Mouse (Mus musculus) layer of hippocampus, postnatal 10 days (tissue): ENCODE data around the gene Men1. TPM values are rescaled to one million over a fixed set of nuclear protein-coding genes. Genes with fewer than 3 reads are reported as not detected.

Experiments used
- DNase-seq, 2 experiments: peaks; one replicate each; pipeline ENCODE4 v3.0.0; 2021; ENCODE audit warnings: low spot score in 2 of 2
- total RNA-seq, 2 experiments: library from RNA; stranded (reverse); gene quantifications; 2 replicates each; pipeline ENCODE4 v1.2.3; 2021

Men1 gene
- total RNA-seq, 2 experiments from 2014 or later, result 72.0 to 73.6 TPM

GRCm38 (mm10) chr19:6338716-6339115 lies 3.9 kb downstream of the Men1 start:
- no peak for DNase-seq

DNA sequence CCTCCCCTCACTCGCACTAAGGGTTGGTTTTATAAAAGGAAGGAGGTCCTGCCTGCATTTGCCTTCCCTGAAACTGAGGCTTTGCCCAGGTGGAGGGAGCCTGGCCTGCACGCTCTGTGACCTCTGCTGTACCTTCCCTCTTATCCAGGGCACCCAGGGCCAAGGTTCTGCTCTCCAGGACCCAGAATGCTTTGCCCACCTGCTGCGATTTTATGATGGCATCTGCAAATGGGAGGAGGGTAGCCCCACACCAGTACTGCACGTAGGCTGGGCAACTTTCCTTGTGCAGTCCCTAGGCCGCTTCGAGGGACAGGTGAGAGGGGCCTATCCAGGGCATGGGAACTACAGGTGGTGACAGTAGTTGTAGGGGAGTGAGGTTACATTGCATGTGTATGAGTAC lies 4.4 kb downstream of the Men1 start:
- DNase-seq, result no peak

DNA sequence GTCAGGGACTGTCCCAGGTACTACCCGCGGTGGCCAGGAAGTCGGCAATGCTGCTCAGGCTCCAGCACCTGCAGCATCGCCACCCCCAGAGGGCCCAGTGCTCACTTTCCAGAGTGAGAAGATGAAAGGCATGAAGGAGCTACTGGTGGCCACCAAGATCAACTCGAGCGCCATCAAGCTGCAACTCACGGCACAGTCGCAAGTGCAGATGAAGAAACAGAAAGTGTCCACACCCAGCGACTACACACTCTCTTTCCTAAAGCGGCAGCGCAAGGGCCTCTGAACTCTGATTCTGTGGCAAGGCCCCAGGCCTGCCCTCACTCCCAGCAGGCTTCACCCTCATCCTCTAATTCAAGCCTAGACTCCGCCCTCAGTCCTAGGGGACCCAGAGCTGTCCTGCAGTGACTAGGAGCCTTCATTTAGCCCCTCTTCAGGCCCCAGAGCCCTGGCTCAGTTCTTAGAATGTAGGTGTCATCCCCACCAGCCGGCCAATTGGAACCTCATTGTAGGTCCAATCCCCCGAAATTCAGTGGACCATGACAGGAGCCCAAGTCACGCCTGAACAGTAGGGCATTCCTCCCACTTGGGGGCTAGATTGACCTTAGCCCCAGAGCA lies 5.2 kb downstream of the Men1 start:
- DNase-seq, result no peak

GRCm38 (mm10) chr19:6340524-6341452 lies 6.0 kb downstream of the Men1 start, which contains the start of gene Map4k2:
Gene Map4k2 (plus strand): TSS chr19:6341135.
- peak; percentile 68 to 79 for DNase-seq

DNA sequence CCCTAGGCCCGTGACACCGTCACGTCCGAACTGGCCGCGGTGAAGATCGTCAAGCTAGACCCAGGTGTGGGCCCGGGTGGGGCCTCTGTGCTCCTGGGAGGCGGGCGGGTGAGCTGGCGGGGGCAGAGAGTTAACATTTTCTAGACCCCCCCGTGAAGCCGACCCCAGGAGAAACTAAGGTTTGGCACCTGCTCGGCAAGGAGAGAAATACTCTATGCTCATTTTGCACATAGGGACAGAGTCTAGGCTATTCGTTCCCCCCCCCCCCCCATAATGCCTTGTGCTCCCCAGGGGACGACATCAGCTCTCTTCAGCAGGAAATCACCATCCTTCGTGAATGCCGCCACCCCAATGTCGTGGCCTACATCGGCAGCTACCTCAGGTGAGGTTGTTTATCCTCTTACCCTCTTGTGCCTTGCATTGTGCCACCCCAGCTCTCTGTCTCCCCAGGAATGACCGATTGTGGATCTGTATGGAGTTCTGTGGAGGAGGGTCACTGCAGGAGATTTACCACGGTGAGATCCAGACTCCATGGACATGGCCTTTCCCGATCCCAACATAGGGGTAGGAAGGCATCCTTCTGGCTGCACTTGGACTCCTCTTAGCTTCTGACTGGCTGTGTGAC lies 6.8 kb downstream of the Men1 start:
- no peak for DNase-seq

DNA sequence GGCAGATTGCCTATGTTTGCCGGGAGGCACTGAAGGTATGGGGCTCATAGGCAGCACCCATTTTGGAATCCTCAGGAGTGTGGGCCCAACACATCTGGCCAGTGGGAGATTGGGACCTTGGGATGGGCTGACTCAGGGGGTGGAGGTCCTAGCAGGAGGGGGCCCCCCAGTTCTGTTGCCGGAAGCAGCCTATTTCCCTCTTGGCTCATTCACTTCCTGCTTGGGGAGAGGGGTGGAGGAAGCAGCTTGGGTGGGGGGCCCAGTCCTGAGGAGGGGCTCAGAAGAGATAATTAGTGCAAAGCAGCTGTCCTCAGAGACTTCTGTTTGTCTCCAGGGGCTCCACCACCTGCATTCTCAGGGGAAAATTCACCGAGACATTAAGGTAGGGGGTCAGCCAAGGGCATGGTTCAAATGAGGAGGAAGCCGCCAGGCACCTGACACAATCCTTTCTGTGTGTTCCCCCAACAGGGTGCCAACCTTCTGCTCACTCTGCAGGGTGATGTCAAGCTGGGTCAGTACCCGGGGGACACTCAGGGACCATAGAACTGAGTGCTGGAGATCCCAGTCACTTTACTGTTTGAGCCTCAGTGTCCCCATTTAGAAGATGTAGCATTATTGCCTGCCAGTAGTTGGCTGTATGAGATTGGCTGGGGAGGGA lies 7.6 kb downstream of the Men1 start:
- DNase-seq, result no peak

DNA sequence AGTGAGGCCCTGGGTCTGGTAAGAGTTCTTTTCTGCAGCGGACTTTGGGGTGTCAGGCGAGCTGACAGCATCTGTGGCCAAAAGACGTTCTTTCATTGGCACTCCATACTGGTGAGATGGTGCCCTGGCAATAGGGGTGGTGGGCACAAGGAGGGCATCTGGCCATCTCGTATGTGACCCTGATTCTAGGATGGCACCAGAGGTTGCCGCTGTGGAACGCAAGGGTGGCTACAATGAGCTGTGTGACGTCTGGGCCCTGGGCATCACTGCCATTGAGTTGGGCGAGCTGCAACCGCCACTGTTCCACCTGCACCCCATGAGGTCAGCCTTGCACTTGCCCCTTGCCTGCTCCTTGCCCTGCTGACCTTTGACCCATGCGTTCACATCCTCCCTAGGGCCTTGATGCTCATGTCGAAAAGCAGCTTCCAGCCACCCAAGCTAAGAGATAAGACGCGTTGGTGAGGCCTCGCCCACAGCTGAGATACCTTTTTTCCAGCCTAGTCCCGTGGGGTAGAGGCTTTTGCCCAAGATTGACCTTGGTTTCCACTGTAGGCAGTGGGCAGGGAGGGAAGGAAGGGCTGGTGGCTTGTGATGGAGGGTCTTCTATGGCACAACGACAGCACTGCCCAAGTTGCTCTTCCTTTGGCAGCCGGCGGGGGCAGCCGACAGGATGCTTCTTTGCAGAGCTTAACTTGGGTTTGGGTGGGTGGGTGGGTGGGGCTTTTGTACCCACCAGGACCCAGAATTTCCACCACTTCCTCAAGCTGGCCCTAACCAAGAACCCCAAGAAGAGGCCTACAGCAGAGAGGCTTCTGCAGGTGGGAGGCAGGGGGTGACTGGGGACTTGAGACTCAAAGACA lies 8.5 kb downstream of the Men1 start:
- no peak for DNase-seq

DNA sequence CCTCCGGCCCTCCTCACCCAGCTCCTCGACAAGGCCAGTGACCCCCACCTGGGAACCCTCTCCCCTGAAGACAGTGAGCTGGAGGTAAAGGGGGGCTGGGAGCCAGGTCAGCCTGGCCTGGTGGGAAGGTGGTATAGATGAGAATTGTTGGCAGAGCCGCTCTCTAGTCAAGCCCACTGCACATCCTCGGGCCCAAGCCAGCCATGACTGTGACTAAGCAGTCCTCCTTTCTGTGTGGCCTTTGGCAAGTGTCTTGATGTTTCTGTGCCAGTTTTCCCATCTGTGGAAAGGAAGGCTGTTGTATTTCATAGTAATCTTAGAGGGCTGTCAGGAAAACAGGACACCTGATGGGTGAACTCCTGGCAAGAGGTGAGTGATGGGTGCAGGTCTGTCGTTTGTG lies 9.2 kb downstream of the Men1 start:
- DNase-seq, result no peak

- no peak for DNase-seq
These were observed 11.2 kb downstream of the Men1 start for GRCm38 (mm10) chr19:6346023-6346422.

DNA sequence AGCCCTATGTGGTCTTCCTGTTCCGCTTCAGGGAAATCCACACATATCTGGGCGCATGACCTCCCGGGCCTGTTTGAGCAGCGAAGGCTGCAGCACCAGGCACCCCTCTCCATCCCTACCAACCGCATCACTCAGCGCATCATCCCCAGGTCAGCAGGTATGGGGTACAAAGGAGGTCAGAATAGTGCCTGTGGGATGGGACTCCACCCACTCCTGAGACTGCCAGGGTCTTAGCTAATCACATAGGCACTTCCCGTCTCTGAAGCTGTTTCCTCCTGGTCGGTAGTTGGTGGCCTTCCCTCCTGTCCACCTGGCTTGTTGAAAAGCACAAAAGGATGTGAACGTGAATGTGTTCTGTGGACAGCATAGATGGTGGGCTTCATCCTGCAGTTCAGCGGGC lies 11.9 kb downstream of the Men1 start:
- no peak for DNase-seq

DNA sequence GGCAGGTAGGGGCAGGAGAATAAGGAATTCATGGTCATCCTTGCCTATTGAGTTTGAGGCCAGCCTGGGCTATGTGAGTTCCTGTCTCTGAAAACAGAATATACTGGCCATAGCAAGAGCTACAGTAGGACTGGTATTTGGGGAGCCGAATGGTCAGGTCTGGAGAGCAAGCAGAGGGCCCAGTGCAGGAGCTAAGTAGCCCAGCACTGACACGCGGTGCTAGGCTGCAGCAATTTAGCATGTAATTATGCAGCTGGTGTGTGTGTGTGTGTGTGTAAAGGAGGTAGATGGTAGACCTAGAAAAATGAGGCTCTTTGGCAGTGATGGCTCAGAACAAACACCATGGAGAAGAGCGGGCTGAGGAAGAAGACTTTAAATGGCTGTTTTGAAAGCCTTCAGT lies 12.8 kb downstream of the Men1 start:
- DNase-seq, result no peak

- no peak for DNase-seq
These were observed 13.9 kb downstream of the Men1 start for GRCm38 (mm10) chr19:6348717-6349116.

DNA sequence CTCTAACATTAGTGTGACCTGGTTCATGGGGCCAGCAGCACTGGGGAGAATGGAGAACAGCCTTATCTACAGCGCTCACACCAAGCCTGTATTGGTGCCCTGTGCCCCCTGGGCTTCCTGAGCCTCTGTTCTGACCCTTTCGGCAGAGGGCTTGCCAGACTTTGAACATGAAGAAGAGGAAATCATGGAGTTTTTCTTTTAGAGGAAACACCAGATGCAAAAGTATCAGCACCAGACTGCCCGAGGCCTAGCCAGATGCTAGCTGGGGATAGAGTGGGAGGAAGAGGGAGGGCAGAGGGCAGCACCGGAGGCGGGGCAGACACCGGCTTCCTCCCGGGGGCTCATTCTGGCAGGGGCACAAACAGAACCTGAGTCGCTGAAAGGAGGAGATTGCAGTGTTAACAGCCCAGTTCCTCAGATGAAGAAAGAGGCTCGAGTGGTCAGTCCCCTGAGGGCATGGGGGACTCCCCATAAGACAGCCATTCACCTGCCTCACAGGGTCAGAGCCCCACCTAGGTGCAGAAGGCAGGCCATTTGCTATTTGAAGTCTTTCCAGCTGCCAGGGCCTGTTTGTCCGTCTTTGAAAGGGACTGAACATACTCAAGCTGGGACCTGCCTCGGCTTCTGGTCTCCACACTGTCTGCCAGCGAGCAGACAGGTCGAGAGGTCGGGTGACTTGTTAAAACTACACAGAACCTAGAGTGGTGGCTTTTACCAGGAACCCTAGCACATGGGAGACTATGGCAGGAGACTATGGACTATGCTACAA lies 14.6 kb downstream of the Men1 start:
- DNase-seq, result no peak

DNA sequence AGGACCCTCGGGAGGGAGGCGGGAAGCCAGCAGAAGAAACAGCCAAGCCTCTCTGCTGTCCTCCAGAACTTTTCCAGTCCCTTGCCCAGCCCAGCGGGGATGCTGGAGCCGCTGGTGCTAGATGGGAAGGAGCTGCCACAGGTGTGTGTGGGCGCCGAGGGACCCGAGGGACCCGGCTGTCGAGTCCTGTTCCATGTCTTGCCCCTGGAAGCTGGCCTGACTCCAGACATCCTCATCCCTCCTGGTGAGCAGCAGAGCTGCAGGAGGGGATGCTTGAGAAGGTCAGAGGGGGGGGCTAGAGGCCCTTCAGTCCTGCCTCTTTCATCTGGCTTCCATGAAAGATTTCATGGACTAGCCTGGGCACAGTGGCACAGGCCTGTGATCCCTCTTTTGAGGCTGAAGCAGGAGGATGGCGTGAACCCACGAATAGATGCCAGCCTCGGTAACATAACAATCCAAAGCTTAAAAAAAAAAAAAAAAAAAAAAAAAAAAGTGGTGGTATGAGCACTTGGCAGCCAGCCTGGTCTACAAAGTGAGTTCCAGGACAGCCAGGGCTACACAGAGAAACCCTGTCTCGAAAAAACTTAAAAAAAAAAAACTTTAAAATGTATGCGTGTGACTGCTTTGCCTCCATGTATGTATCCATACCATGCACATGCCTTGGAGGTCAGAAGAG lies 16.8 kb downstream of the Men1 start:
- no peak for DNase-seq

GRCm38 (mm10) chr19:6352107-6352505 lies 17.3 kb downstream of the Men1 start:
- DNase-seq, result no peak

- no peak for DNase-seq
These were observed 19.3 kb downstream of the Men1 start for GRCm38 (mm10) chr19:6354030-6354429.

- DNase-seq, result no peak
These were observed 26.5 kb downstream of the Men1 start for GRCm38 (mm10) chr19:6361291-6361690.

DNA sequence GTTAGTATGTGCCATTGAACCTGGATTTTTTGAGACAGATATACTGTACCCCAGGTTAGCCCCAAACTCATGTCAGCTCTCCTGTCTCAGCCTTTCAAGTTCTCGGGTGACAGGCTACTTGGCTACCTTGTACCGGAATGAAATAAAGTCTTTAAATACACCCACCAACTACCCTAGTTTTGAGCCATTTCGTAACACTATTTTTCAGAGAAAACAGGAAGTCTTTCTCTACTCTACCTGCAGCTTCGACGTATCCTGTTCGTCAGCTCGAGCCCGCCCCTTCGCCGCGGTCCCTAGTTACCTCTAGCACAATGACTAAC lies 28.3 kb downstream of the Men1 start:
- no peak for DNase-seq

DNA sequence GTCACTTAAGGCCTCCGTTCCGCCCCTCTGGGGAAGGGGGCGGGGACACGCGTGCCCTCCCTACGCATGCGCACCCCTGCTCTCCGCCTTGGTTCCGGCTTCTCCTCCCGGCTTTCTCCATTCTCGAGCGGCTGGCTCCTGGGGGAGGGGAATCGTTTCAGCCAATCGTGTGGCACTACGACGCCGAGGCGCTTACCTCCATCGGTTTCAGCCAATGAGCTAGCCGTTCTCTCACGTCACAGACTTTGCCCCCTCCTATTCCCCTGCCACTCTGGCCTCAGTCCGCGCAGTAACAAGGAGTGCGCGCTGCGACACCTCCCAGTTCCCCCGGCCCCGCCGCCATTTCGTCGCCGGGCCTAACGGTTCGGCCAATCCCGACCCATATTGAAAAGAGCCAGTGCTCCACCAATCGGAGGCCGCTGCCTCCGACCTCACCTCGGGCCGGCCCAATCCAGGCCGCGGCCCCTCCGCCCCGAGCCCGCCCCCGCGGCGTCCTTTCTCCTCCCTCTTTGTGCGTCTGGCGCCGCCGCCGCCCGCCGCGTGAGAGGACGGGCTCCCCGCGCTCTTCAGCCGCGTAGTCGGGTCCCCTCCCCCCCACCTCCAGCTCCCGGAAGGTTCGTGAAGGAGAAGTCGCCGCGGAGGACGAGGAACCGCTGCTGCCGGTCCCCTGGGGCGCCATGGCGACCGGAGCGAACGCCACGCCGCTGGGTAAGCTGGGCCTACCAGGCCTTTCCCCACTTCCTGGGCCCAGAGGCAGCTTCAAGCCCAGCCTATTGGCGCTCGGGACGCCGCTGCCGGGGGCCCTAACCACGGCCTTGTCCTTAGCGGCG lies 28.8 kb downstream of the Men1 start, which contains the start of gene Sf1:
TSS of gene Sf1 (plus strand) at position 280 of the 830 bp plus-strand sequence.
- peak; percentile 99 for DNase-seq
